Comparison of ENCODE assay signal across 20 mouse cellular contexts in genomic region chr9:42219001-42219660, GRCm38 (mm10). TPM values are rescaled to one million over a fixed set of nuclear protein-coding genes. Genes with fewer than 3 reads are reported as not detected.
A peak's percentile ranks its signal among the peaks of the same experiment; 100 is the strongest.
DNase-seq lines count a peak whose midpoint lies in the region; ATAC-seq and TF ChIP-seq lines count a peak whose summit lies in the region.
"Had no signal": no experiment of that assay in that cellular context is flagged by ENCODE, and none has a peak within 500 bp of the region (broad histone marks: within the 10 kb centered on the region; RNA-seq: fewer than 3 reads in every experiment).

No protein-coding gene starts in this region.

- 60% methylated on average over 12 of the region's 12 CpGs for WGBS in hindbrain, embryonic 14.5 days
- WGBS in hindbrain, embryonic 11.5 days = 65% methylated on average over 12 of the region's 12 CpGs
- WGBS in kidney, embryonic 16.5 days = 23% methylated on average over 12 of the region's 12 CpGs

- no peak for TF ChIP-seq POLR2A in myocyte (IDR thresholded peaks at IDR 0.05; ENCODE audit: insufficient read length, low read depth)

- no peaks in the 10 kb centered on the region for H3K36me3 ChIP-seq in hindbrain, embryonic 14.5 days (replicated peaks; ENCODE audit: control insufficient read depth, insufficient read depth)
- H3K36me3 ChIP-seq in hindbrain, embryonic 11.5 days (ENCODE audit: control insufficient read depth, insufficient read depth, low read length) = no peaks in the 10 kb centered on the region
- no peaks in the 10 kb centered on the region for H3K36me3 ChIP-seq in kidney, embryonic 16.5 days (ENCODE audit: insufficient read depth, low read length)
- H3K36me3 ChIP-seq in myocyte (ENCODE audit: control insufficient read depth, insufficient read depth) = no peaks in the 10 kb centered on the region
- H3K36me3 ChIP-seq: embryonic facial prominence, embryonic 10.5 days; heart, embryonic 15.5 days had no signal

- H3K4me3 ChIP-seq in hindbrain, embryonic 14.5 days (replicated peaks; ENCODE audit: low read length) = no peak overlapping the region
- H3K4me3 ChIP-seq in hindbrain, embryonic 11.5 days (ENCODE audit: low read depth, low read length) = no peak overlapping the region
- no peak overlapping the region for H3K4me3 ChIP-seq in kidney, embryonic 16.5 days (ENCODE audit: low read length)
- no peak overlapping the region for H3K4me3 ChIP-seq in myocyte
- H3K4me3 ChIP-seq: embryonic facial prominence, embryonic 10.5 days; heart, adult 2 months; heart, embryonic 15.5 days had no signal

- 0 out of 2 replicates have a peak overlapping the region, but pooled peaks have one; percentile 14 for H3K27ac ChIP-seq in hindbrain, embryonic 14.5 days
- H3K27ac ChIP-seq in hindbrain, embryonic 11.5 days (ENCODE audit: low read depth, low read length) = no peak overlapping the region
- H3K27ac ChIP-seq in kidney, embryonic 16.5 days (ENCODE audit: low read length) = no peak overlapping the region
- H3K27ac ChIP-seq: embryonic facial prominence, embryonic 10.5 days; heart, adult 2 months; heart, embryonic 15.5 days had no signal

- H3ac ChIP-seq in myocyte (ENCODE audit: control insufficient read depth, insufficient read length) = no peak overlapping the region

- H3K9me3 ChIP-seq in hindbrain, embryonic 14.5 days (ENCODE audit: control insufficient read depth, low read length) = no peaks in the 10 kb centered on the region
- H3K9me3 ChIP-seq in hindbrain, embryonic 11.5 days (ENCODE audit: control insufficient read depth, low read length) = no peaks in the 10 kb centered on the region
- H3K9me3 ChIP-seq in kidney, embryonic 16.5 days (ENCODE audit: low read length) = no peaks in the 10 kb centered on the region
- H3K9me3 ChIP-seq: embryonic facial prominence, embryonic 10.5 days; heart, embryonic 15.5 days had no signal

- H3K79me2 ChIP-seq in myocyte (ENCODE audit: control insufficient read depth, insufficient read depth) = no peaks in the 10 kb centered on the region

- DNase-seq in hindbrain, embryonic 14.5 days (ENCODE audit: low spot score) = no peak
- DNase-seq in hindbrain, embryonic 11.5 days (ENCODE audit: low spot score) = no peak
- peak; percentile 12 to 39 for DNase-seq in kidney, postnatal 25 days
- peak; percentile 46 for DNase-seq in brain, adult 2 months (ENCODE audit: low read depth, low spot score)
- DNase-seq in frontal cortex, adult 2 months (ENCODE audit: extremely low spot score in 1 of 2, low spot score in 1 of 2) = no peak
- no peak for DNase-seq in spleen, postnatal 14 days (ENCODE audit: low spot score in 2 of 2)
- DNase-seq: adrenal gland, postnatal 36 days; B cell, adult 2 months; cerebellum, adult 9-10 months; gastrocnemius, postnatal 10 days; heart, adult 2 months; heart, postnatal 4 days; layer of hippocampus, postnatal 36 days; liver; lung, postnatal 36 days had no signal

- no peak overlapping the region for H3K4me2 ChIP-seq in hindbrain, embryonic 14.5 days (replicated peaks)
- H3K4me2 ChIP-seq in hindbrain, embryonic 11.5 days (replicated peaks; ENCODE audit: low read depth, low read length) = no peak overlapping the region
- H3K4me2 ChIP-seq in kidney, embryonic 16.5 days (replicated peaks; ENCODE audit: low read depth, low read length) = no peak overlapping the region; the same call in 1 of the 2 replicates
- H3K4me2 ChIP-seq in myocyte (ENCODE audit: low read depth) = no peak overlapping the region
- H3K4me2 ChIP-seq: heart, embryonic 15.5 days had no signal

- H3K4me1 ChIP-seq in hindbrain, embryonic 14.5 days (replicated peaks; ENCODE audit: control insufficient read depth, insufficient read depth, low read length) = peaks cover 10% of the 10 kb centered on the region; the same call in 1 of the 2 replicates
- no peaks in the 10 kb centered on the region for H3K4me1 ChIP-seq in hindbrain, embryonic 11.5 days (replicated peaks; ENCODE audit: control insufficient read depth, insufficient read depth, low read length)
- H3K4me1 ChIP-seq in kidney, embryonic 16.5 days (ENCODE audit: insufficient read depth, low read length) = peaks cover 23% of the 10 kb centered on the region
- H3K4me1 ChIP-seq: heart, embryonic 15.5 days had no signal

- no peak for ATAC-seq in hindbrain, embryonic 14.5 days (ENCODE audit: low FRiP score)
- no peak for ATAC-seq in hindbrain, embryonic 11.5 days (ENCODE audit: low FRiP score)
- ATAC-seq in kidney, embryonic 16.5 days (ENCODE audit: low FRiP score, low TSS enrichment) = no peak
- ATAC-seq: midbrain, embryonic 16.5 days had no signal

- no peak overlapping the region for H3K9ac ChIP-seq in hindbrain, embryonic 14.5 days
- H3K9ac ChIP-seq in hindbrain, embryonic 11.5 days (ENCODE audit: low read depth, low read length) = no peak overlapping the region
- H3K9ac ChIP-seq in kidney, embryonic 16.5 days (replicated peaks; ENCODE audit: low read length) = no peak overlapping the region
- H3K9ac ChIP-seq: heart, embryonic 15.5 days had no signal

- no peaks in the 10 kb centered on the region for H3K27me3 ChIP-seq in hindbrain, embryonic 14.5 days (ENCODE audit: control insufficient read depth, insufficient read depth, low read length)
- H3K27me3 ChIP-seq in hindbrain, embryonic 11.5 days (ENCODE audit: control insufficient read depth, insufficient read depth, low read length) = no peaks in the 10 kb centered on the region
- no peaks in the 10 kb centered on the region for H3K27me3 ChIP-seq in kidney, embryonic 16.5 days (ENCODE audit: insufficient read depth, low read length)
- H3K27me3 ChIP-seq in myocyte (ENCODE audit: control insufficient read depth, insufficient read depth, insufficient read length) = no peaks in the 10 kb centered on the region

TF ChIP-seq in myocyte, 11 proteins besides CTCF, POLR2A, EP300 and RAD21:
- TF ChIP-seq TCF3 (IDR thresholded peaks at IDR 0.05; ENCODE audit: insufficient read length, low read depth) (no peak), MYOG (IDR thresholded peaks at IDR 0.05; ENCODE audit: control insufficient read depth in 1 of 3, insufficient read depth in 1 of 3, insufficient read length in 2 of 3, low read depth in 2 of 3) (peak in 2 of 3 experiments; percentile 38 to 56), CEBPB (IDR thresholded peaks at IDR 0.05; ENCODE audit: insufficient read depth, poor library complexity, severe bottlenecking) (no peak), MYOD1 (IDR thresholded peaks at IDR 0.05; ENCODE audit: control insufficient read depth in 1 of 3, insufficient read length in 2 of 3, low read depth in 2 of 3) (peak; percentile 12 to 31 (median 17))

RNA-seq across cellular contexts. Expression of gene Sc5d, which starts 44.9 kb away (rescaled TPM):
- polyA plus RNA-seq in hindbrain, embryonic 14.5 days (2014; fragmentation: Nextera tagmentation; extraction: Ambion mirVana) = 88.1 and 89.3 TPM in 2 replicates
- polyA plus RNA-seq in hindbrain, embryonic 11.5 days (2014; fragmentation: Nextera tagmentation; extraction: Ambion mirVana) = 73.3 and 80.9 TPM in 2 replicates
- 33.8 and 36.6 TPM in 2 replicates for polyA plus RNA-seq in kidney, embryonic 16.5 days (2015; fragmentation: Nextera tagmentation; extraction: Ambion mirVana)
- polyA plus RNA-seq in myocyte (2012; fragmentation: generic; extraction: Trizol) = 18.6 TPM
- polyA plus RNA-seq in frontal cortex, adult 2 months (2012; rRNA removed) = 61.8 and 66.2 TPM in 2 replicates

Comparison
In these comparisons a context has a peak if more than half of its experiments do, and no peak if none do; other contexts are left out.
1. DNase-seq: peak in kidney, postnatal 25 days (2 of 2) and brain, adult 2 months (single experiment); none in hindbrain, embryonic 14.5 days (single experiment), hindbrain, embryonic 11.5 days (single experiment), frontal cortex, adult 2 months (0 of 2) and spleen, postnatal 14 days (0 of 2).